In genomic region chr14:14927559-14927958, GRCm38 (mm10) we compare ENCODE assay signal across 16 mouse cellular contexts.
"Had no signal": no experiment of that assay in that cellular context is flagged by ENCODE, and none has a peak within 500 bp of the region (broad histone marks: within the 10 kb centered on the region; RNA-seq: fewer than 3 reads in every experiment).

No protein-coding gene starts in this region.

- H3K27me3 ChIP-seq: limb, embryonic 15.5 days; liver, embryonic 15.5 days; midbrain, embryonic 12.5 days; neural tube, embryonic 12.5 days; stomach, embryonic 15.5 days had no signal

- H3K27ac ChIP-seq: limb, embryonic 15.5 days; liver, embryonic 15.5 days; macrophage; midbrain, embryonic 12.5 days; neural tube, embryonic 12.5 days; stomach, embryonic 15.5 days; stomach, postnatal 0 days had no signal

- ATAC-seq: midbrain, embryonic 16.5 days had no signal

- H3K36me3 ChIP-seq: limb, embryonic 15.5 days; liver, embryonic 15.5 days; midbrain, embryonic 12.5 days; neural tube, embryonic 12.5 days; stomach, embryonic 15.5 days had no signal

- H3K9me3 ChIP-seq: limb, embryonic 15.5 days; liver, embryonic 15.5 days; midbrain, embryonic 12.5 days; neural tube, embryonic 12.5 days; stomach, embryonic 15.5 days had no signal

- H3K4me3 ChIP-seq: limb, embryonic 15.5 days; liver, embryonic 15.5 days; midbrain, embryonic 12.5 days; myocyte; neural tube, embryonic 12.5 days; stomach, embryonic 15.5 days had no signal

- H3K4me2 ChIP-seq: limb, embryonic 15.5 days; liver, embryonic 15.5 days; lung, embryonic 14.5 days; midbrain, embryonic 12.5 days; neural tube, embryonic 12.5 days; stomach, embryonic 15.5 days had no signal

- H3K9ac ChIP-seq: limb, embryonic 15.5 days; liver, embryonic 15.5 days; lung, embryonic 14.5 days; midbrain, embryonic 12.5 days; neural tube, embryonic 12.5 days; stomach, embryonic 15.5 days had no signal

- H3K4me1 ChIP-seq: limb, embryonic 15.5 days; liver, embryonic 15.5 days; midbrain, embryonic 12.5 days; neural tube, embryonic 12.5 days; stomach, embryonic 15.5 days had no signal

- DNase-seq: lung, adult 18-20 months; lung, embryonic 14.5 days; lung, postnatal 10 days; midbrain, embryonic 14.5 days; right cerebral cortex, postnatal 14 days; thymus, postnatal 14 days; thymus, postnatal 36 days had no signal
